Mouse (Mus musculus): ENCODE measurements at regions not wholly inside any gene's neighbourhood (a gene's known extent, or its start where the extent isn't known, plus 50 kb on each side); places are given as distances from the start of the nearest gene placed in this dataset.

DNA sequence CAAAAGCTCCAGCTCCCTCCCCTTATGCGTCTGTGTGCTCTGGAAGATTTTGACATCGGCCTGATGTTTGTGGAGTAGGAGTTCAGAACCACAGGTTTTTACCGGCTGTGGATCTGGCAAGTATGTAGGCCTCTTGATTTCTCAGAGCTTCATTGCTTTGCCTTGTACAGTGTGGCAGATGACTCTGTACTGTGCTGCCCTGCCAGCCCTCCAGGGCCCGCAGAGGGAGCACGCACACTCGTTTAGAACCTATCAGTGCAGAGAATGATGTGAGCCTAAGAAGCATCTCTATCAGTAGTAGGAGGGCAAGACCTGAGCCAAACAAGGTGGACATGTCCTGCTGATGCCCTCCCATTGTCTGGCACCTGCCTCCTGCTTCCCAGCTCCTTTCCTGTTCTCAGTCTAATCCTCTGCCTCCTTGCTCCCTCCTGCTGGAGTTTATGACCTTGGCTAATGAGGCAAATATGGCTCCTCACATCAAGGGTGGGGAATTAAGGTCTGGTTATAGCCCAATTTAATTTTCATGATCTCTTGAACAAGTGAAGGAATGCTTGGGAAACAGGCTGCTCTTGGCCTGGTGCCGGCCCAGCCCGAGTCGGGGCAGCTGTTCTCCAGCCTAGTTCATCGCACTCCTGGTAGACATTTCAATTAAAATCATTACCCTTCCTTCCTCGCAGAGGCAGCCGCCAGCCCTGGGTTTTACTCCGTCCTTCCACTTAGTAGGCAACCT, 344.5 kb downstream of the Tmem38b start:
- no peak for DNase-seq

DNA sequence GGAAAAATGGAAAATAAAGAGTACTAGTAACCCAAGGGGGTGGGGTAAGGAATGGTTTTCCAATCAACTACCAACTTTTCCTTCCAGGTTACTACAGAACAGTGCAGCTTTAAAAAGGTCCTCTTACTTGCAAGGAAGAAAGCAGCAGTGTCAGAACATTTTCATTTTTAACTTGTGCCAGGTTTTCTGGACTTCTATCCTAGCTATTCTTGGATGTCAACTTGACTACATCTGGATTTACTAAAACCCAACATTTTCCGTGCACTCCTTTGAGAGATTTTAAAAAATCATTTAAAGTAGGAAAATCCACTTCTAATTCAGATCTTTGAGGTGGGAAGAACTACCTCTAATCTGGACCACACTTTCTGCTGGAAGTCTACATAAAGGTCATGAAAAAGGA, 358.4 kb downstream of the Tmem38b start:
- no peak for DNase-seq

DNA sequence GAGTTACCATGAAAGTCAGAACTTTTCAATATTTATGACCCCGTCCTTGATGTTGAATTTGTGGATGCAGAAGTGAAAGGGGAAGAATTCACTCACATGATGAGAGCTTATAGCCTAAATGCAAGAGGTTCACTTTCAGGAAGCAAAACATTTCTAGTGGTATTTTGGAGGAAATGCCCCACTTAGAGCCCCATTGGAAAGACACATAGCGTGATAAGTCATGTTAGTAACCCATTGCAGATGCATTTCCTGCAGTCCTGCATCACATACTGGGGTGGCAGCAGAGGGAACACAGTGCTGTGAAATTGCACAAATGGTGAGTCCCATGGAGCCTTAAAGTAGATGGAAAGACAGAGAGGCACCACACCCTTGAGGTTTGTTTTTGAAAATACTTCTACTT, 369.9 kb downstream of the Tmem38b start:
- no peak for DNase-seq

DNA sequence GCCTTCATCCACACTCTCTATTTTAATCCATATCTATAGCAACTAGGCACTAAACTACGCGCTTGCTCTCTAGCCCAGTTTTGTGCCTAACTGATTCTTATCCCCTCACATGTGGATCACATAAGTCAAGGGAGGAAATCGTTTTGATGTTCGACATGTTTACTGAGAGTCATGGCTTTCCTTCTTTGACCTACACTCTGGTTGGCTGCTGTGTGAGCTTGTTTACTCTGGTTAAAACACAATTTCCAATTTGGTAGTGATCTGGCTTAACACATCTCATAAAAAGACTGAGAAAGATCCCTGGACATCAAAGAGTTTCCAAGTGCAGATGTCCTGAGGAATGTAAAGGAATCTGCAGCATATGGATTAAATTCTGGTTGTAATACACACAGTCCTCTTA, 376.6 kb downstream of the Tmem38b start:
- DNase-seq, result no peak

DNA sequence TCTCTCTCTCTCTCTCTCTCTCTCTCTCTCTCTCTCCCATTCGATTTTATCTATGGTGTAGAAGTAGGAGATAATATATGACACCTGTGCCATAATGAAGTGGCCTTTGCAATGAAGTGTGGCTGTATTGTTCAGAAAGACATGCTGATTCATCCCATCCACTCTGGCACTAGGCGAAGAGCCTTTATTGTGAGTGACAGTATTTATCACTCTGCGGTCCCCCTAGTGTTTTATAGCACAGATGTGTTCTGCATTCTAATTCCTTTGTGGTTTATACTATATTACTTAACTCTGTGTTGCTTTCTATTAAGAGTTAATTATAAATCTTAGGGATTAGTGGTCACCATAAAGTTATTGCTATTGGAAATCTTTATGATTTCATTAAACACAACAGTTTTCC, 398.7 kb downstream of the Tmem38b start:
- DNase-seq, result no peak
